Mouse (Mus musculus) brown adipose tissue, adult 24 weeks (tissue): Measurements from ENCODE around the gene Gm20695. TPM values are rescaled to one million over a fixed set of nuclear protein-coding genes. Genes with fewer than 3 reads are reported as not detected.
"Not testable (repeated sequence)": the region's sequence is repeated elsewhere in the genome, so short reads cannot be mapped to it uniquely, and the experiment has no call there.

Source experiments
- H3K27ac ChIP-seq: fragments of 200-500 bp; replicated peaks from 2 replicates; pipeline ENCODE4 v1.5.1; 2012; ENCODE audit warnings: low read depth, mild to moderate bottlenecking, low read length
- H3K4me1 ChIP-seq: fragments of 200-500 bp; 2 replicates; pipeline ENCODE4 v1.6.1; 2012; ENCODE audit warnings: low read length, mixed read lengths; ENCODE audit not compliant: control insufficient read depth, insufficient read depth, insufficient read length
- H3K4me3 ChIP-seq: fragments of 200-500 bp; 2 replicates; pipeline ENCODE4 v1.5.1; 2012; ENCODE audit warnings: low read depth, mild to moderate bottlenecking, low read length, moderate library complexity; ENCODE audit not compliant: insufficient read depth
- polyA plus RNA-seq: library from polyadenylated mRNA; stranded (reverse); fragments of >200 nt; gene quantifications from 2 replicates; pipeline ENCODE4 v1.2.4, GENCODE M21; 2012; ENCODE audit not compliant: missing spikeins, insufficient read depth, insufficient read length

The Gm20695 gene
- polyA plus RNA-seq = not detected in 2 replicates

DNA sequence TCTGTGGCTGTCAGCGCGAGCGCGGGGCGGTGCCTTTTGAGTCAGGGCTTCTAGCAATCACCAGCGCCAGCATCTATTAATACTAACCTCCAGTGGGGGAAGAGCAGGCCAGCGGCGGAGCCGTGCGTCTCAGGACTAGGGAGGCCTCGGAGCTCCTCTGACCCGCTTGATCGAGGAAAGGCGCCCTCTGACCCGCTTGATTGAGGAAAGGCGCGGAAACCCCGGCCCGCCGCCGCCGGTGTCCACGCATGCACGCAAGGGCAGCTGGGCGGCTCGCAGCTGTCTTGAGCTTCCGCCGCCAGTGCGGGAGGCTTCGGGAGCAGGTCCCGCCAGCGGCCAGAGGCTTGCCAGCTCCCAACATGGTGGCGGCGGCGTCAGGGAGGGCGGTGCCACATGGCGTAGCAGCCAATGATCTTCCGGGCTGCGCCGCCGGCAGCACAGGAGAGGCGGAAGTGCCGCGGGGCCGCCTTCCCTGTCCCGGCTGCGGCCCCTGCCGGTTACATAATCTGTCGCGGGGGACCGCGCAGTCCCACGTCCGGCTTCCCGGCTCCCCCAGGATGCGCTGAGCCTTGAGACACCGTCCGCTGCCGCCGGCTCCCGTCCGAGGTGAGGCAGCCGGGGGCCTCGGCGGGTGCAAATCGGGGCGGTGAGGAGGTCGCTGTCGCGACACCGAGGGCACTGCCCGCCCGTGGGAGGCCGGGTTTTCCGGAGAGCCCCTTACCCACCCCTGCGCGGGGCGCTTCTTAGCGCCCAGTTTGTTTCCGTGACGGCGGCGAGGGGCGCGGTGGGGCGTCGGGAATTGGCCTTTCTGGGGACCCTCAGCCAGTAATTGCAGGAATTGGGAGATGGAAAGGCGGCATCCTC, at the start of gene Gm20695, which contains the start of gene Zfp597:
Gene Gm20695 (plus strand): TSS at position 448 of the 864 bp plus-strand sequence.
Gene Zfp597 (minus strand): TSS at position 361 of the 864 bp plus-strand sequence.
- H3K27ac ChIP-seq = peak within 1 kb of the TSS; percentile 83
- peak within 1 kb of the TSS; percentile 94 for H3K4me3 ChIP-seq
- H3K4me1 ChIP-seq = peaks cover 3% of the 10 kb centered on the region; the same call in 1 of the 2 replicates

DNA sequence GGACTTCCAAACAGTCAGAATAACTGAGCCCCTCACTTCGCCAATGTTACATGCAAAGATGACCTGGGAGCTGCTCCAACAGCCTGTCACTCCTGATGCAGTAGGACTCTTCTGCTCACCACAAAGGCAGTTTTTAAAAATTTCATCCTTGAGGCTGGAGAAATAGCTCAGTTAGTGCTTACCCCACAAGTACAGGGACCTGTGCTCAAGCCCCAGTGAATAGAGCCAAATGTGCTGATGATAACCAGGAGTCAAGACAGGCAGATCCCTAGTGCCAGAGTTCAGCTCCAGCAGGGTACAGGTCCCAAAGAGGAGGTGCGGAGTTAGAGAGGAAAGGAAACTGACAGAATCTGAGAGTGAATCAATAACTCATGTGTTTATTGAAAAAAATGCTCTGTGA, 49.0 kb upstream of the Gm20695 start:
- H3K27ac ChIP-seq = no peak overlapping the region
- H3K4me1 ChIP-seq = no peaks in the 10 kb centered on the region
- H3K4me3 ChIP-seq = no peak overlapping the region

DNA sequence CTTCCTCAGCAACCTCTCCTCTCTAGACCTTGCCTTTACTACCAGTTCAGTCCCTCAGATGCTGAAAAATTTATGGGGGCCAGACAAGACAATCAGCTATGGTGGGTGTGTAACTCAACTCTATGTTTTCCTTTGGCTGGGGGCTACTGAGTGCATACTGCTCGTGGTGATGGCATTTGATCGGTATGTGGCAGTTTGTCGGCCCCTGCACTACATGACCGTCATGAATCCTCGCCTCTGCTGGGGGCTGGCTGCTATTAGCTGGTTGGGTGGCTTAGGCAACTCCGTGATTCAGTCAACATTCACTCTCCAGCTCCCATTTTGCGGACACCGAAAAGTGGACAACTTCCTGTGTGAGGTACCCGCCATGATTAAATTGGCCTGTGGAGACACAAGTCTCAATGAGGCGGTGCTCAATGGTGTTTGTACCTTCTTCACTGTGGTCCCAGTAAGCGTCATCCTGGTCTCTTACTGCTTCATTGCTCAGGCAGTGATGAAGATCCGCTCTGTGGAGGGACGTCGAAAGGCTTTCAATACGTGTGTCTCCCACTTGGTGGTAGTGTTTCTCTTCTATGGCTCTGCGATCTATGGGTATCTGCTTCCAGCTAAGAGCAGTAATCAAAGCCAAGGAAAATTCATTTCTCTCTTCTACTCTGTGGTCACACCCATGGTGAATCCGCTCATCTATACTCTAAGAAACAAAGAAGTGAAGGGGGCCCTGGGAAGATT, 45.1 kb upstream of the Gm20695 start:
- Histone ChIP-seq H3K27ac (no peak overlapping the region), H3K4me1 (no peaks in the 10 kb centered on the region), H3K4me3 (no peak overlapping the region)

DNA sequence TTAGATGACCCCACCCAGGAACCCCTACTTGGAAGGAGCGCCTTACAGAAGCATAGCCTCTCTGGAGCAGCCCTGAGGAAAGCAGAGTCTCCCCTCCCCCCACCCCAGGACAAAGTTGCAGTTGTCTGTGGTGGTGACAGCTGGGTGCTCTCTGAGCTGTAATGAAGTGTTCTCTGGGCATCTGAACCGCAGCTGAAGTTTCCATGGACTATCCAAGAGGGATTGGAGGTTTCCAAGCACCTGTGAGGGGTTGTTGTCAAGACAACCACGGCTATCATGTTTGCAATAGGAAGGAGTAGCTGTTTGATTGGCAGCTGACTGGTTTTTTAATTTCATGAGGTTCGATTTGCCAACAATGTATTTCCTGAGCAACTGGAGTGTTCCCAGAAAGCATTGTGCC, 41.5 kb upstream of the Gm20695 start:
- Histone ChIP-seq H3K4me3 (no peak overlapping the region), H3K4me1 (no peaks in the 10 kb centered on the region), H3K27ac (no peak overlapping the region)

DNA sequence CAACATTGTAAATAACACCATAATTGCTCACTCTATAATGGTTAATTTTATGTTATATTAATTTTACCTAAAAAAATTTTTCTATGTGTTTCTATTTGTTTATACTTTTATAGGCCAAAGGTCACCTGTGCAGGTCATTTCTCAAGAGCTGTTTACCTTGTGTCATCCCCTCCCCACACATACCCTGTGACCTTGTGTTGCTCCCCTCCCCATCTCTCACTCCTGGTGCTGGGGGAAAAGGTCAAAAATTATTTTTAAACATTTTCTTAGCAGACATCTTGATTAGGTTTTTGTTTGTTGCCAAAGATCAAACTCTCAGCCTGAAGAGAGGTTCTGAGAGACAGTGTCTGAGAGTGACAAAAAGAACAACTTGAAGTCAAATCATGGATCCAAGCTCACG, 40.7 kb upstream of the Gm20695 start:
- H3K4me1 ChIP-seq = no peaks in the 10 kb centered on the region
- no peak overlapping the region for H3K4me3 ChIP-seq
- no peak overlapping the region for H3K27ac ChIP-seq

DNA sequence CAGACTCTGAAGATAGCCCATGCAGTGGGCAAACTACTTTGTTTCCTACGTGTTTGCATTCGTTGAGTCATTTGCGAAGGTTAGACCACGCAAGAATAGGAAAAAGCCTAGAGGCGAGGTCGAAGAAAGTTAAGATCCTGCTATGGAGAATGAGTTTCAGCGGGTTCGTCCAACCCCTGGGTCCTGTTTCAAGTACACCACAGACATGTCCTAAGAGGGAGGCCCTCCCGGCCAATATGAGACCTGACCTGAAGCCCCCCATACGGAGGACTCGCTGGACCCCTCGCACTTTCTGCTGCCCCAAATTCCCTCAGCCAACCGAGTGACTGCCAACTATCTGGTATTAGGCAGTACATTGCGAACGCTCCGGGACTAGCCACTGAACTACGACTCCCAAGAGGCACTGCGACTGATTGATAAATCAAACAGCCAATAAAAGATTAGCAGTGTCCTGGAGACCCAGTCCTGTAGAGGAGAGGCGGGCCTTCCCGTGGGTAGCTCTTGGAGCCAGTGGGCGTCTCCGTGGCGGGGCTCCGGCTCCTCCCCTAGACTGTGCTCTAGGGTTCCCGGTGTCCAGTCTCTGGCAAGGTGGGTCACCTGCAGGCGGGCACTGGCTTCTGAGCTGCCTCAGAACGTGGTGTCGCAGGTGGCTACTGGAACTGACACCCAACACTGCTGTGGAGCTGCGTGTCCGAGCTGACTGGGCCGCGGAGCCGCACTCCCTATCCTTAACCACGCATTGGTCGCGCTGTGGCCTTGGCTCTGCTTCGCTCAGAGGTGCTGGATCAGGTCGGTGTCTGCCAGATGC, 37.5 kb upstream of the Gm20695 start, which contains the start of gene Zfp174:
Gene Zfp174 (plus strand): TSS at position 558 of the 808 bp plus-strand sequence.
- peak within 1 kb of the TSS; percentile 41; the same call in 1 of the 2 replicates for H3K27ac ChIP-seq

DNA sequence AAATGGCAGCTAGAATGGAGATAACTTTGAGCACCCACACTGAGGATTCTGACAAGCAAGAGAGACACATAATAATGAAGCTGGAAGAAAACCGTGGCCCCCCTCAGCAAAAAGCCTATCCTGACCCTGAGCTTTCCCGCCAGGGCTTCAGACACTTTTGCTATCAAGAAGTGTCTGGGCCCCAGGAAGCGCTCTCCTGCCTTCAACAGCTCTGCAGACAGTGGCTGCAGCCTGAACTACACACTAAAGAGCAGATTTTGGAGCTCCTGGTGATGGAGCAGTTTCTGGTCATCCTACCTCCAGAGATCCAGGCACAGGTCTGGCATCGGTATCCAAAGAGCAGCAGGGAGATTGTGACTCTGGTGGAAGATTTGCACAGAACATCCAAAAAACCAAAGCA, 36.6 kb upstream of the Gm20695 start:
- Histone ChIP-seq H3K27ac (no peak overlapping the region), H3K4me1 (no peaks in the 10 kb centered on the region), H3K4me3 (peak overlapping the region; percentile 86; the same call in 1 of the 2 replicates)

More for the DNA sequence above, 37.5 kb upstream of the Gm20695 start, which contains the start of gene Zfp174:
- Histone ChIP-seq H3K4me3 (peak within 1 kb of the TSS; percentile 86), H3K4me1 (no peaks in the 10 kb centered on the region)

DNA sequence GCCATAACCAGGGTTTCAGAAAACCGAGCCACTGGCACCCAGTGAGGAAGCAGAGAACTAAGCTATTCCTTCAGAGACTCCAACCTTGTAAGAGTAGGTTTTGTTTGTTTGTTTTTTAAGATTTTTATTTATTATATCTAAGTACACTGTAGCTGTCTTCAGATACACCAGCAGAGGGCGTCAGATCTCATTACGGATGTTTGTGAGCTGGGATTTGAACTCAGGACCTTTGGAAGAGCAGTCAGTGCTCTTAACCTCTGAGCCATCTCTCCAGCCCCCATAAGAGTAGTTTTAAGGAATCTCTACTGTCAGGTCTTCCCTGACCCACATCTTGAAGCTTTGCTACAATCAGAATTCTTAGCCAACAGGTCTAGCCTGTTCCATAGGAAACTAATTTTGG, 36.0 kb upstream of the Gm20695 start:
- Histone ChIP-seq H3K4me3 (no peak overlapping the region), H3K27ac (no peak overlapping the region), H3K4me1 (no peaks in the 10 kb centered on the region)

DNA sequence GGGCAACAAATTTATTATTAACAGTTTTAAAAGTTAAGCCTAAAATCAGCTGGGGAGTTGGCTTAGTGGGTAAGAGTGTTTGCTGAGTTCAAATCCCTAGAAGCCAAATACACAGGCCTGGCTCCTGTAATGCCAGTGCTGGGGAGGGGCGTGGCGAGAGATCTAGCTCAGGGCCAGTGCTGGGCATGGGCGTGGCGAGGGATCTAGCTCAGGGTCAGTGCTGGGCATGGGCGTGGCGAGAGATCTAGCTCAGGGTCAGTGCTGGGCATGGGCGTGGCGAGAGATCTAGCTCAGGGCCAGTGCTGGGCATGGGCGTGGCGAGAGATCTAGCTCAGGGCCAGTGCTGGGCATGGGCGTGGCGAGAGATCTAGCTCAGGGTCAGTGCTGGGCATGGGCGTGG, 33.1 kb upstream of the Gm20695 start:
- not testable (repeated sequence) for H3K4me3 ChIP-seq, H3K27ac ChIP-seq, H3K4me1 ChIP-seq

DNA sequence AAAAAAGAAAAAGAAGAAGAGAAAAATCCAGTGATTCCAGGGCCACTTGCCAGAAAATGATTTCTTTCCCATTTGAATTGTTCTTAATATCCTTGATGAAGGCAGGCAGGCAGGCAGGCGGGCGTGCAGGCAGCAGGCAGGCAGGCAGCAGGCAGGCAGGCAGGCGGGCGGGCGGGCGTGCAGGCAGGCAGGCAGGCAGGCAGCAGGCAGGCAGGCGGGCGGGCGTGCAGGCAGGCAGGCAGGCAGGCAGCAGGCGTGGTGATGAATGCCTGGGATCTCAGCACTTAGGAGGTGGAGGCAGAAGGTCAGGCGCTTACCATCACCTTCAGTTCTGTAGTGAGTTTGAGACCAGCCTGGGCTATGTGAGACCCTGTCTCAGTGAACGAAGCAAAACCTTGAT, 31.9 kb upstream of the Gm20695 start:
- H3K4me3 ChIP-seq = no peak overlapping the region
- no peak overlapping the region for H3K27ac ChIP-seq
- no peaks in the 10 kb centered on the region for H3K4me1 ChIP-seq

DNA sequence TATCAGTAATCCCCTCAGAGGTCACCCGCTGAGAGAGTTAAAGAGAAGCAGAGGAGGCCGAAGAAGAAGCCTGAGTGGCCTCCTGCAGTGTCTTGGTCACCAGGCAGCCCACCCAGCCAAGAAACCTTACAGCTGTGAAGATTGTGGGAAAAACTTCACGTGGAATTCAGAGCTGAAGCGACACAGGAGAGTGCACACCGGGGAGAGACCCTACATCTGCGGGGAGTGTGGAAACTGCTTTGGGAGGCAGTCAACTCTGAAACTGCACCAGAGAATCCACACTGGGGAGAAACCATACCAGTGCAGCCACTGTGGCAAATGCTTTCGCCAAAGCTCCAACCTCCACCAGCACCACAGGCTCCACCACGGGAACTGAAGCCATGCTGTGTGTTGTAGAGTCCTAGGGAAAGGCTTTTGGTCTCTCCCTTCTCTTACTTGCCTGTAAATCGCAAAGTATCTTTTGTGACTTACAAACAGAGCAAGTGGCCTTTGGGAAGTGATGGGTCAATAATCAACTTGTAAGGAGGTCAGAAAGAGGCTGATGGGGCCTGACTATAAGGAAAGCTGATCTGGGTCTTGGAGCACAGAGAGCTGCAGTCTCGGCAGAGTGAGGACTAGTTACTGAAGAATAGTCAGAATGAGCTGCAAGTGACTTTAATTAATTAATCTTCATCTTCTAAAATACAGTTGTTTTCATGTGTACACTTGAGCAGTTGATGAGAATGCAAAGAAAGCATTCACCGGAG, 29.8 kb upstream of the Gm20695 start:
- no peaks in the 10 kb centered on the region for H3K4me1 ChIP-seq
- H3K27ac ChIP-seq = no peak overlapping the region
- H3K4me3 ChIP-seq = no peak overlapping the region

DNA sequence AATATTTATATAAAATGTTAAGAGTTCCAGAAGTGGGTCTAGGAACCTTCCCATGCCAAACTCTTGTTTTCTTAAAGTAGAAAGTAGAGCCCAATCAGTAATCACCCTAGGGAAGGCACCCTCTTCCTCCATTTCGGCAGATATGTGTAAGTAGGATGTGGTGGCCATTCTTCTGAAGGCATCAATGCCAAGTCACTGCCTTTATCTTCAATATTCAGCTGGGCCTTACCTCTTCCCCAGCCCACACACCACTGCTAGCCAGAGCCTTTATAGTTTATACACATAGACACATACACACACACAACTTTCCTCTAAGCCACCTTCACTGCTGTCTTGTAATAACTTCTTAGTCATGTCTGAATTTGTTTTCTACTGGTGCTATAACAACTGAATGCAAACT, 28.7 kb upstream of the Gm20695 start:
- H3K4me3 ChIP-seq = no peak overlapping the region
- H3K4me1 ChIP-seq = no peaks in the 10 kb centered on the region
- H3K27ac ChIP-seq = no peak overlapping the region

DNA sequence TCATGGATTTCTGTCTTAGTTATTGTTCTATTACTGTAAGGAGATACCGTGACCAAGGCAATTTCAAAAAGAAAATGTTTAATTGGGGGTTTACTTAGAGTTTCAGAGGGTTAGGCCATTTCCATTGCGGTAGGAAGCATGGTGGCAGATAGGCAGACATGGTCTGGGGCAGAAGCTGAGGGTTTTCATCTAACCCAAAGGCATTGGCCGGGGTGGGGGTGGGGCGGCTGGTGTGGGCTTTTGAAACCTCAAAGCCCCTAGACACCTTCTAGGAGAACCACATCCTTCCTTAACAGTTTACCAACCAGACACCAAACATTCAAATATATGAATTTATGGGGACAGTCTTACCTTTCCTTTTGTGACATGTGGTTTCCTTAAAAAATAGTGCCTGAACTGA, 25.2 kb upstream of the Gm20695 start:
- no peak overlapping the region for H3K27ac ChIP-seq
- no peak overlapping the region for H3K4me3 ChIP-seq
- H3K4me1 ChIP-seq = no peaks in the 10 kb centered on the region

DNA sequence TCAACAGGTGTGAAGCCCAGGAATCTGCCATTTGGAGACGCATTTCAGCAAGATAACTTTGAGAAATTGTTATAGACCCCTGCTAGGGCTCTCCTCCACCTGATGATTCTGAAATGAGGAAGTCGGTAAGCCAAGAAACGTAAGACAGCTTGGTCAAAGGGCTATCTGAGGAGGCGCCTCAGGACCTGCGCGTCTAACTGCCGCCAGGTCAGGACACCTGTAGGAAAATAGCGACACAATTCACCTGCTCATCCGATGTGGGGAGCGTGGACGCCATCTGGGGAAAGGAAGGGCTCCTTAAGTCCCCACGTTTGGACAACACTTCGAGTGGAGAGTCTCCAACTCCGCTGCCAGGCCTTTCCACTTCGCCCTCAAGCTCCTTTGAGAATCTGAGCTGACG, 12.6 kb upstream of the Gm20695 start:
- H3K27ac ChIP-seq = peak overlapping the region; percentile 22; the same call in 1 of the 2 replicates
- H3K4me3 ChIP-seq = peak overlapping the region; percentile 59

More for the DNA sequence above, 12.6 kb upstream of the Gm20695 start:
- no peaks in the 10 kb centered on the region for H3K4me1 ChIP-seq
